Mouse (Mus musculus): ENCODE results near the gene Inha.

Inha gene

DNA sequence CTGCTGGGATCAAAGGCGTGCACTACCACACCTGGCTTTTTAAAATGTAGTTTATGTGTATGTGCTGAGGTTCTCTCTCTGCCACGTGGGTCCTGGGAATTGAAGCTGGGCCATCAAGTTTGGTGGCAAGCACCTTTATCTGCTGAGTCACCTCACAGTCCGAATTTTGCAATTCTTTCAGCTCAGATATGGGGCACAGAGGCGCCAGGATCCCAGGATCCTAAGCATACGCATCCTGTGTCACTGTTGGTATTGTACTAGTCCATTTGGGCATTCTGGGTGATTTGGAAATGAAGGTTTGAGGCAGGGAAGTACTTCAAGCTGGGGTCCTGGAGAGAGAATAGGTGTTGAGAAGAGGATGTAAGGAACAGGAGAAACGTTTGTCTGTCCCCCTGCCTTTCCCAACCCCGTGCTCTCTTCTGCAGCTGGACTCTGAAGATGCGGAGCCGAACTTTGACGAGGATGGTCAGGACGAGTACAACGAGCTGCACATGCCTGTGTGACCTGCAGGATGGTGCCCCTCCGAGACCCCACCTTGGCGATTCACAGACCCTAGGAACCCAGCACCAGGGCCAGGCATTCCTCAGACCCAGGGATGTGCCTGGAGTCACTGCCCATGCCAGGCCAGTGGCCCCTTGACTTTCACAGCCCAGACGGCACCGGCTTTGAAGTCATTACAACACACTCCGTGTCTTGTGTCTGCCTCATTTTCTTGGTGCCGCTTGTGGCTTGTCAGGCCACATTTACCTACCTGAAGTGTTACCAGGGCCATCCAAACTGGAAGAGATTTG lies 51.7 kb downstream of the Inha start:
- DNase-seq (ENCODE audit: low read depth): no peak

DNA sequence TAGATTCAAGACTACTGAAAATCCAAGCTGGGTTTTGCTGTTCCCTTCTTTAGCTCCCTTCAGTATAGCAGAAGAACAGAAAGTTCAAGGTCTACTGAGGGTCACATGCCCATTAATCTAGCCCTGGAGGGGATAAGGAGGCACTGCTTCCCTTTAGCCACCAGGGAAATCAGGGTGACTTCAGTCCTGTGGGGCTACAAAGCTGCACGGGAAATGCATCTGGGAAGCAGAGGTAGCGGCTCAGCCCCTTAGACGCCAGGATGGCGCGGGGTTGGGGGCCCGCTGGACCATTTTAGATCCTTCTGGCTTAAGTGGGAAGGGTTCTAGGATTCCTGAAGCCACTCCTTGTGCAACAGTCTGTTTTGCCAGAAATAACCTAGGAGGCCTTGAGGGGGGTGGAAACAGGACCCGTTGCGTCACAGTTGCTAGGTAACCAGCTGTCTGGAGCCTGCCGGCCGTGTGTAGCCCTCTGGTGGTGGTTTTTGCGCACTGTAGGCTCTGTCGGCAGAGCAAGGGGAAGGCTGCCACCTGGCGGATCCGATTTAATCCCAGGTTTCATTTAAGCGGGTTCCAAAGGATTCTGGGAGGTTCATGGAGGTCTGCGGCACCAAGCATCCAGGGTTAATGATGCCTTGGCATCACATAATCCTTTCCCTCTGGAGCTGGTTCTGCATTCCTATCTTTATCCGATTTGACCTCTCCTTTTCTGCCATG lies 52.5 kb downstream of the Inha start:
- peak; percentile 98 for DNase-seq (ENCODE audit: low read depth)
